Mouse (Mus musculus) lung, postnatal 0 days (tissue): ENCODE measurements at regions not wholly inside any gene's neighbourhood (a gene's known extent, or its start where the extent isn't known, plus 50 kb on each side); places are given as distances from the start of the nearest gene placed in this dataset.
A peak's percentile ranks its signal among the peaks of the same experiment; 100 is the strongest.

Experiments used
- ATAC-seq: fragments of 200-750 bp; cut with Nextera tagmentation; 2 replicates; pipeline ENCODE4 v1.8.0; 2017; ENCODE audit warnings: moderate library complexity
- DNase-seq: peaks from one replicate; pipeline ENCODE4 v3.0.0-alpha.2; 2016; ENCODE audit warnings: low spot score
- H3K27ac ChIP-seq: fragments of 300-500 bp; sonication (generic); 2 replicates; pipeline ENCODE4 v1.5.1; 2014; ENCODE audit warnings: antibody characterized with exemption, mild to moderate bottlenecking, low read length, mixed read lengths
- H3K27me3 ChIP-seq: fragments of 300-500 bp; sonication (generic); replicated peaks from 2 replicates; pipeline ENCODE4 v1.6.1; 2014; ENCODE audit warnings: low read length, mixed read lengths; ENCODE audit not compliant: insufficient read depth
- H3K36me3 ChIP-seq: fragments of 300-500 bp; sonication (generic); 2 replicates; pipeline ENCODE4 v1.6.1; 2014; ENCODE audit warnings: low read length, mixed read lengths; ENCODE audit not compliant: insufficient read depth
- H3K4me1 ChIP-seq: fragments of 300-500 bp; sonication (generic); 2 replicates; pipeline ENCODE4 v1.6.1; 2014; ENCODE audit warnings: antibody characterized with exemption, low read depth, low read length, mixed read lengths; ENCODE audit not compliant: insufficient read depth
- H3K4me2 ChIP-seq: fragments of 300-500 bp; sonication (generic); replicated peaks from 2 replicates; pipeline ENCODE4 v1.6.1; 2014; ENCODE audit warnings: low read depth, mild to moderate bottlenecking, low read length, moderate library complexity, mixed read lengths
- H3K4me3 ChIP-seq: fragments of 300-500 bp; sonication (generic); 2 replicates; pipeline ENCODE4 v1.5.1; 2014; ENCODE audit warnings: low read depth, low read length
- H3K9ac ChIP-seq: fragments of 300-500 bp; sonication (generic); replicated peaks from 2 replicates; pipeline ENCODE4 v1.6.1; 2014; ENCODE audit warnings: low read depth, mild to moderate bottlenecking
- H3K9me3 ChIP-seq: fragments of 300-500 bp; sonication (generic); 2 replicates; pipeline ENCODE4 v1.6.1; 2016; ENCODE audit warnings: low read length, mixed read lengths
- CTCF ChIP-seq: IDR thresholded peaks from 2 replicates; pipeline ENCODE4 v1.5.1; 2016; ENCODE audit warnings: antibody characterized with exemption, mild to moderate bottlenecking
- EP300 ChIP-seq: IDR thresholded peaks from 2 replicates; pipeline ENCODE4 v1.6.1; 2016; ENCODE audit warnings: antibody characterized with exemption, mild to moderate bottlenecking, control low read depth
- WGBS: fragments of 180-500 bp; shearing (Covaris S2); extraction: QIAGEN DNeasy Blood & Tissue Kit; methylation state at CpG from one replicate; pipeline ENCODE4 v1.1.7; 2014; 5-methylcytosine and 5-hydroxymethylcytosine counted together

GRCm38 (mm10) chr9:116375658-116376357 is 200.6 kb upstream of the Tgfbr2 start:
- no peak overlapping the region for H3K4me2 ChIP-seq
- no peaks in the 10 kb centered on the region for H3K9me3 ChIP-seq
- H3K4me1 ChIP-seq, result 0 out of 2 replicates have a peak, but pooled peaks cover 7% of the 10 kb centered on the region
- ATAC-seq (peak; percentile 92), DNase-seq (peak; percentile 94)
- no peaks in the 10 kb centered on the region for H3K27me3 ChIP-seq
- H3K27ac ChIP-seq, result peak overlapping the region; percentile 57
- TF ChIP-seq CTCF (no peak), EP300 (no peak; the same call in 1 of the 2 replicates)
- no peak overlapping the region for H3K4me3 ChIP-seq
- no peak overlapping the region for H3K9ac ChIP-seq
- no peaks in the 10 kb centered on the region for H3K36me3 ChIP-seq
- WGBS, result 31% methylated on average over 12 of the region's 12 CpGs

GRCm38 (mm10) chr9:116374343-116374742 is 199.2 kb upstream of the Tgfbr2 start:
- H3K9ac ChIP-seq, result no peak overlapping the region
- H3K27ac ChIP-seq, result no peak overlapping the region
- no peaks in the 10 kb centered on the region for H3K36me3 ChIP-seq
- DNase-seq (peak; percentile 42), ATAC-seq (peak; percentile 42)
- no peak overlapping the region for H3K4me3 ChIP-seq
- H3K27me3 ChIP-seq, result no peaks in the 10 kb centered on the region
- H3K4me1 ChIP-seq, result peaks cover 7% of the 10 kb centered on the region; the same call in 1 of the 2 replicates
- TF ChIP-seq CTCF (no peak), EP300 (peak; percentile 39; the same call in 1 of the 2 replicates)
- H3K9me3 ChIP-seq, result no peaks in the 10 kb centered on the region
- H3K4me2 ChIP-seq, result no peak overlapping the region
- WGBS, result 42% methylated on average over 4 of the region's 4 CpGs

DNA sequence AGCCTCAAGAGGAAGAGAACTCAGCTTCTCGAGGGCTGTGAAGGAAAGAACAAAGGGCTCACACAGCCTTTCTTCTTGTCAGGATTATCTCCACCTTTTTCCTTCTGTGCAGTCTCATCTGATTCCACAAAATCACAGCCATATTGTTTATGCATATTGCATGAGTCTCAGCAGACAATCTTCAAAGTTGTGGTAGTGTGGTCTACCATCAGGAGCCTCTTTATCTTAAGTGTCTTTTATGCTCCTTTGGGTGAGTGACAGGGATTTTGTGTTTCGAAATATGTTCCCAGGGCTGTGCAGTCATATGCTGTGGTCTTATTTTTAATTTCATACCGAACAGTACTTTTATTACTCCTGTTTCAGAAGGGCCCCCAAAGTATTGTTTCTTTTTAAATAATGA is 198.2 kb upstream of the Tgfbr2 start:
- Histone ChIP-seq H3K4me1 (peaks cover 11% of the 10 kb centered on the region; the same call in 1 of the 2 replicates), H3K9ac (no peak overlapping the region), H3K27me3 (no peaks in the 10 kb centered on the region), H3K36me3 (no peaks in the 10 kb centered on the region), H3K9me3 (no peaks in the 10 kb centered on the region), H3K4me2 (no peak overlapping the region), H3K27ac (no peak overlapping the region), H3K4me3 (no peak overlapping the region)
- DNase-seq (no peak), ATAC-seq (no peak)
- WGBS, result 49% methylated on average over 3 of the region's 3 CpGs
- TF ChIP-seq CTCF, result no peak
- no peak for TF ChIP-seq EP300

- H3K27me3 ChIP-seq, result no peaks in the 10 kb centered on the region
- H3K4me3 ChIP-seq, result no peak overlapping the region
- no peak overlapping the region for H3K4me2 ChIP-seq
- H3K9ac ChIP-seq, result no peak overlapping the region
- no peaks in the 10 kb centered on the region for H3K36me3 ChIP-seq
- H3K9me3 ChIP-seq, result no peaks in the 10 kb centered on the region
- TF ChIP-seq EP300 (0 out of 2 replicates have a peak, but pooled peaks have one; percentile 30), CTCF (no peak)
- DNase-seq, result peak; percentile 56
- ATAC-seq, result peak; percentile 71
- no peak overlapping the region for H3K27ac ChIP-seq
- H3K4me1 ChIP-seq, result peaks cover 4% of the 10 kb centered on the region; the same call in 1 of the 2 replicates
Measured at GRCm38 (mm10) chr9:116369059-116369718, 194.0 kb upstream of the Tgfbr2 start.

- Histone ChIP-seq H3K4me1 (peaks cover 4% of the 10 kb centered on the region; the same call in 1 of the 2 replicates), H3K27me3 (no peaks in the 10 kb centered on the region), H3K4me3 (no peak overlapping the region), H3K4me2 (no peak overlapping the region), H3K27ac (no peak overlapping the region), H3K9me3 (no peaks in the 10 kb centered on the region), H3K36me3 (no peaks in the 10 kb centered on the region), H3K9ac (no peak overlapping the region)
- ATAC-seq (no peak), DNase-seq (no peak)
- no peak for TF ChIP-seq CTCF
- TF ChIP-seq EP300, result no peak
- WGBS, result 91% methylated on average over 7 of the region's 7 CpGs
Measured at GRCm38 (mm10) chr9:116366713-116367112, 191.6 kb upstream of the Tgfbr2 start.

- TF ChIP-seq EP300 (no peak), CTCF (no peak)
- Histone ChIP-seq H3K36me3 (no peaks in the 10 kb centered on the region), H3K4me2 (no peak overlapping the region), H3K9ac (no peak overlapping the region), H3K27ac (no peak overlapping the region), H3K9me3 (no peaks in the 10 kb centered on the region), H3K4me3 (no peak overlapping the region), H3K27me3 (no peaks in the 10 kb centered on the region), H3K4me1 (peaks cover 4% of the 10 kb centered on the region; the same call in 1 of the 2 replicates)
- 50% methylated on average over 9 of the region's 9 CpGs for WGBS
- ATAC-seq, result no peak
- peak; percentile 68 for DNase-seq
Measured at GRCm38 (mm10) chr9:116366193-116366592, 191.0 kb upstream of the Tgfbr2 start.
